Mouse (Mus musculus) gonadal fat pad, adult 2 months (tissue): ENCODE results near the gene Necap1. TPM values are rescaled to one million over a fixed set of nuclear protein-coding genes. Genes with fewer than 3 reads are reported as not detected.

Source experiments
- DNase-seq: peaks from one replicate; pipeline ENCODE4 v3.0.0-alpha.2; 2012; ENCODE audit warnings: low read depth
- polyA plus RNA-seq: library from polyadenylated mRNA; depleted of rRNA; stranded (reverse); fragments of >200 nt; gene quantifications from 2 replicates; pipeline ENCODE4 v1.2.3, GENCODE M21; 2012; rRNA removed

The Necap1 gene
- 24.9 and 26.0 TPM in 2 replicates for polyA plus RNA-seq

- DNase-seq = peak; percentile 50
These were observed at the start of gene Necap1 for GRCm38 (mm10) chr6:122873871-122874719. Gene Necap1, plus strand, starts transcription at chr6:122874474.

GRCm38 (mm10) chr6:122825166-122825565 is 49.1 kb upstream of the Necap1 start:
- no peak for DNase-seq

GRCm38 (mm10) chr6:122825923-122826742 is 48.1 kb upstream of the Necap1 start:
- no peak for DNase-seq

DNA sequence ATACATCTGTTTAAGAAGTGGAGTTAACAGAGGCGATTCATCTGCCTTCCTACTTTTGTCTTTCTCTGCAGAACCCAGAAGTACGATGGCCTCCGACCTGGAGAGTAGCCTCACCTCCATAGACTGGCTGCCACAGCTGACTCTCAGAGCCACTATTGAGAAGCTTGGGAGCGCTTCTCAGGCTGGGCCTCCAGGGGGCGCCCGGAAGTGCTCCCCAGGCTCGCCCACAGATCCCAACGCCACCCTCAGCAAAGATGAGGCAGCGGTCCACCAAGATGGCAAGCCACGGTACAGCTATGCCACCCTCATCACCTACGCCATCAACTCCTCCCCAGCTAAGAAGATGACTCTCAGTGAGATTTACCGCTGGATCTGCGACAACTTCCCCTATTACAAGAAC is 46.2 kb upstream of the Necap1 start:
- no peak for DNase-seq

DNA sequence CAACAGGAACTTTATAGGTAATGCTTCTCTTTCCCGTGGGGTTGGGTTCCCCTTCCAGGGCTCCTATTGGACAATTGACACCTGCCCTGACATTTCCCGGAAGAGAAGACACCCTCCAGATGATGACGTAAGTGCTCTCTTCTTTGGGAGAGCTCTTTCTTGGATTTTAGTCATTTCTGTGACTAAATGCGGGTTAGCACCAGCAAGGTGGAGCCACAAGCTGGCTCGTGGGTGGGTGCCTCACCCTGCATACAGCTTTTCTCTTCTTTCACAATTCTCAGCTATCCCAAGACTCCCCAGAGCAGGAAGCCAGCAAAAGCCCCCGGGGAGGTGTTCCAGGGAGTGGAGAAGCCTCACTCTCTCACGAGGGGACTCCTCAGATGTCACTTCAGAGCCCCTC is 41.4 kb upstream of the Necap1 start:
- no peak for DNase-seq

DNA sequence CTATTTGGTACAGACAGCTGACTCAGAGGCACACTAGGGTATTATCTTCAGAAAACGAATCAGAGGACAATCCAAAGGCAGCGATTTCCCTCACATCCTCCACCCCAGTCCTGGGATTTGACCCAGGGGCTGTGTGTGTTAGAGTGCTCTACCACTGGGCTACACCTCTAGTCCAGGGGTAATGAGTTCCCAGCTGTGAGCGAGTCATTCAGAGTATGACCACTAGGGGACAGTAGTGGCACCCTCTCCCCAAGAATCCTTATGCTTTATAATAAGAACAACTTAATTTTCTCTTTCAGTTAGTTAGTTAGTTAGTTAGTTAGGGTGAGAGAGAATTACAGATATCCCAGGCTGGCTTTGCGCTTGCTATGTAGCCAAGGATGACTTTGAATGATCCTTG is 39.9 kb upstream of the Necap1 start:
- DNase-seq = no peak

- DNase-seq = no peak
These were observed 37.3 kb upstream of the Necap1 start for GRCm38 (mm10) chr6:122836974-122837373.

GRCm38 (mm10) chr6:122837539-122837938 is 36.7 kb upstream of the Necap1 start:
- DNase-seq = no peak

DNA sequence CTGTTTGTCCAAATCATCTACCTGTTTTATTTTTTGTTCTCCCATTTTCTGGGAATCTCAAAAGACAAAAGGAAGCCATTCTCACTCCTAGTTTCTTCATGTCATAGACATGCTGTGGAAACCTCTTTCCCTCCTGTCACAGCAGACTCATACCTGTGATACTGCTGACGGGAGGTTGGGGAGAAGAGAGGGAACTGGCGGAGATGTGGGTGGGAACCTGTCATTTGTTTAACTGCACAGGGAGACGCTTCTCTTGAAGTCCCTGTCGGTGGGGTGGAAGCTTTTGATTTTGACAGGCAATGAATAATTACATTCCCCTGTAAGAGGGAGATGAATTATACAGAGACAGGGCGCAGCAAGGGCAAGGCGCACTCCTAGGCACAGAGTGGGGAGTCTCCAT is 30.5 kb upstream of the Necap1 start:
- no peak for DNase-seq

DNA sequence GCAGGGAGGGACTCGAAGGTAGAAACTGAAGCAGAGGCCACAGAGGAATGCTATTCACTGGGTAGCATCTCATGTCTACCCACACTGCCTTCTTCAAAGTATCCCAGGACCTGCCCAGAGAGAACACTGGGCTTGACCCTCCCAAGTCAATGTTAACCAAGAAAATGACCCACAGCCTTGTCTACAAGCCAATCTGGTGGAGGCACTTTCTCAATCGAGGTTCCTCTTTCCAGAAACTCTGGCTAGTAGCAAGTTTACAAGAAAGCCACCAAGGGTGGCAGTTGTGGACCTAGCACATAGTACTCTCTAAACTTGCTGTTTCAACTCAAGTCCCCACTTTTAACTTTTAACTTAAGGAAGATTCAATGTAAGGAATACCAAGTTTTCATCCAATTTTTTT is 21.6 kb upstream of the Necap1 start:
- no peak for DNase-seq

DNA sequence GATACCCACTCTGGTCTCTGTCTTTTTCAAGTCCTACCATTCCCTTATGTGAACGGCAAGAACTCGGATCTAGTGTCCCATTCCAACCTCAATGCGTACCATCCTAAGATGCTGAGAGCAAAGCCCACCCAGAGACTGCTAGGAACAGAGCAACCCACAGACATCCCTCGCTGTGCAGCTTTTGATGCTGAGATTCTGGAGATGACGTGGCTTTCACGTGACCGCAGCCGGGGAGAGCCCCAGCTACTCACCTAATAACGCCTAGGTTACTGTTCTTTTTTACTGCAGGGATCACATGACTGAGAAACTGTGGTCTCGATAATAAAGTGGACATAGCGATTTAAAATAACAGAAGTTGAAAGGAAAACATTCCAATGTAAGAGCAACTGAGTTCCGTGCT is 19.7 kb upstream of the Necap1 start:
- DNase-seq = no peak

DNA sequence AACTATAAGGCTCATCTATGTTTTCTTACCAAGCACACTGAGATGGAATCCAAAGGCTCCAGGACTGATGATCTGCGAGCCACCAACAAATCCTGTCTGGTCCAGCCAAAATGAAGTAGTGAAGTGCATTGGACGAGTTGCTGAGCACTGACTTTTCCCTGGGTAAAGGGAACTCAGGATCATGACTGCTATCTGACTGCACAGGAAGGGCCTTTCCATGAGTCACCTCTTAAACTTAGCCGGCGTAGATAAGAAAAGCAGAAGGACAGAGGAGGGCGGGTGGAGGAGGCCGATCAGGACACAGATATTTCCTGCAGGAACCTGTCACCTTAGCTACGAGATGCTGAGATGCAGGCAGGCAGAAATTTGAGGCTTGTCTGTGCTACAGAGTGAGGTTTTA is 18.3 kb upstream of the Necap1 start, which contains the start of gene C3ar1:
Gene C3ar1, minus strand, starts transcription at position 207 of the 400 bp plus-strand sequence.
- DNase-seq = no peak

DNA sequence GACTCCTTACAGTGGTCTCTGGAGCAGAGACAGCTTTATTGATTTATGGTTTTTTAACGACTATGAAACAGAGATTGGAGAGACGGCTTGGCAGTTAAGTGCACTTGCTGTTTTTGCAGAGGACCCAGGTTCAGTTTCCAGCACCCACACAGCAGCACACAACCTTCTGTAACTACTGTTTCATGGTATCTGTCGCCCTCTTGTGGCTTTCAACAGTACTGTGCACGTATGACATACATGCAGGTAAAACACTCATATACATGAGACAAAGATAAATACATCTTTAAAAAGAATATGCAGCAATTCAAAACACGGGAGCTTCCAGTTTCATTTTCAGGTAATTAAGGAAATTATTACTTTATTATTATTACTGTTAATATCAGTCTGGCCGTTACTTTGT is 11.8 kb upstream of the Necap1 start:
- DNase-seq = no peak

- no peak for DNase-seq
These were observed 11.4 kb upstream of the Necap1 start for GRCm38 (mm10) chr6:122862871-122863270.

DNA sequence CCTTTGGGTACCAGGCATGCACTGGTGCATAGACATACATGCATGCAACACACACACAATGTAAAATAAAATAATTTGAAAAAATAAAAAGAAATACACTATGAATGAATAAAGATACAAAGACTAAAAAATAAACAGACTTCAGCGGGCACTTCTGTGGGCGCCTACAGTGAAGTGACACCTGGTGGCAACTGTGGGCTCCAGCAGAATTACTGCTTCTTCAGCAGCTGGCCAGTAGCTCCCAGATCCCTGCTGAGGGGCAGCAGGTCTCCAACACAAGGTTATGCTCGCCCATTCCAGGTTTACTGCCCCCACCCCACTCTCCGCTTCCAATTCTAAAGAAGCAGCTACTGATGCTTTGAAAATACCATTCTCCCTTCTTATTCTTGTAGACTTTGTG is 6.4 kb upstream of the Necap1 start:
- no peak for DNase-seq

DNA sequence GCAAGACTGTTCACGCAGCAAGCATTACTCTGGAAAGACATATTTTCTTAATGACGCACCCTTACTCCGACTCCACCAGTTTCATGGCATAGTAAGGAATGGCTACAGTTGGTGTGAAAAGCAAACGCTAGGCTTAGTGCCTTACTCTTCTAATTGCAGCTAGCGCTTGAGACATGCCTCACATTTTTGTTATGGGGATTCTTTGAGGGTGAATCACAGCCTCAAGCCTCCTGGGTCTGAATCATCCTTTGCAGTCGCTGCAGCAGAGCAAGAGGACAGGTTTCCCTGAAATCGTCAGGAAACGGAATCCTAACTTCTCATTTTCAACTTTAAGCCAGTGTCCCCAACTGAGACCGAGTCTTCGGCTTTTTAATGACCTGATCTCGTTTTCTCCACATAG is 4.4 kb upstream of the Necap1 start:
- no peak for DNase-seq

DNA sequence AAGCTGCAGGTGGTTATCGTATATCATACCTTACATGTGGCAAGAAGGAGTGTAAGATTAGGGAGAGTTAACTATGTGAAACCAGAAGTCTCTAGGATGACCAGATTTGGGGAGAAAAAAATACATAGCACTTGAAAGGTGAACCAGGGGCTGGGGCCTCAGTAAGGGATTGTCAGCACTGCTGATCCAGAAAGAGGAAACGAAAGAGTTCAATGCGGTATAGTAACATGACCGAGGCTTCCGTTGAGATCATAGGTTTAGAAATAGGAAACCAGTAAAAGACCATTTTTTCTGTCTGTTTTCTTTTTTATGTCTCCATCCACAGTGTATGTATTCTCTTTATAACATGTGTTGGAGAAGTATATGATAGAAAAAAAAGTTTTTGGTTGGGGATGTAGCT is 1.5 kb upstream of the Necap1 start:
- no peak for DNase-seq

GRCm38 (mm10) chr6:122874720-122875389 is 581 bp downstream of the Necap1 start:
- no peak for DNase-seq

DNA sequence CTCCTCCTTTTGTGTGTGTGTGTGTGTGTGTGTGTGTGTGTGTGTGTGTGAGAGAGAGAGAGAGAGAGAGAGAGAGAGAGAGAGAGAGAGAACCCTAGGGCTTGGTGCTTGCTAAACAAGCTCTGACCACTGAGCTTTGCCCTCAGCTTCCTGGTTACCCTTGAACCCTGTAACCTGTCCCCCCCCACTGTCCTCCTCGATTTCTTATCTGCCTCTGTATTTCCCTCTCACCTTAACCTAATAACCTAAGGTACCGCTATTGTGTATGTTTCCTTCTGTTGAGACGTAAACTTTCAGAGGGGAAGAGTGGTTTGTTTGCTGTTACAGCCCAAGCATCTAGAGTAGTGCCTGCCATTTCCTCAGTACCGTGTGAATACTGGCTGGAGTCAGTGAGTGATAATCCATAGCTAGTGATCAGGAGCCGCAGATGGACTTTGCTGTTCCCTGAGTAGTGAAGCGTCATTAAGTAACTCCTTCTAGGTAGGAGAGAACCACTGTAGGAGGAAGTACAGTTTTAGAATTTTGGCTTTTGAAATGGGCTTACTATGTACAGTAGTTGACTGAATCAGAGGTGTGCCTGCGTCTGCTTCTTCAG is 5.0 kb downstream of the Necap1 start:
- no peak for DNase-seq

GRCm38 (mm10) chr6:122879781-122880505 is 5.7 kb downstream of the Necap1 start:
- no peak for DNase-seq

- DNase-seq = no peak
These were observed 7.0 kb downstream of the Necap1 start for GRCm38 (mm10) chr6:122881287-122881686.
